Mouse (Mus musculus): Measurements from ENCODE around the gene Gm2381.
"Not testable (repeated sequence)": the region's sequence is repeated elsewhere in the genome, so short reads cannot be mapped to it uniquely, and the experiment has no call there.

The Gm2381 gene

GRCm38 (mm10) chr7:42866801-42867458 lies at the start of gene Gm2381:
TSS of gene Gm2381 (minus strand) at chr7:42867234.
- ATAC-seq (ENCODE audit: insufficient number of reproducible peaks, low FRiP score, low TSS enrichment) = not testable (repeated sequence)

- not testable (repeated sequence) for ATAC-seq (ENCODE audit: insufficient number of reproducible peaks, low FRiP score, low TSS enrichment)
Observed at GRCm38 (mm10) chr7:42898067-42898466, 31.0 kb upstream of the Gm2381 start.

GRCm38 (mm10) chr7:42878090-42878489 lies 11.1 kb upstream of the Gm2381 start:
- no peak for ATAC-seq (ENCODE audit: insufficient number of reproducible peaks, low FRiP score, low TSS enrichment)

- not testable (repeated sequence) for ATAC-seq (ENCODE audit: insufficient number of reproducible peaks, low FRiP score, low TSS enrichment)
Observed at GRCm38 (mm10) chr7:42838366-42838765, 28.7 kb downstream of the Gm2381 start.

GRCm38 (mm10) chr7:42832221-42832620 lies 34.8 kb downstream of the Gm2381 start:
- ATAC-seq (ENCODE audit: insufficient number of reproducible peaks, low FRiP score, low TSS enrichment) = no peak

GRCm38 (mm10) chr7:42793425-42793824 lies 73.6 kb downstream of the Gm2381 start, which contains the start of gene Vmn2r62:
TSS of gene Vmn2r62 (minus strand) at chr7:42793525.
- ATAC-seq (ENCODE audit: insufficient number of reproducible peaks, low FRiP score, low TSS enrichment) = not testable (repeated sequence)

All from cerebellum, adult (tissue).